Mouse (Mus musculus): ENCODE measurements at regions not wholly inside any gene's neighbourhood (a gene's known extent, or its start where the extent isn't known, plus 50 kb on each side); places are given as distances from the start of the nearest gene placed in this dataset.

DNA sequence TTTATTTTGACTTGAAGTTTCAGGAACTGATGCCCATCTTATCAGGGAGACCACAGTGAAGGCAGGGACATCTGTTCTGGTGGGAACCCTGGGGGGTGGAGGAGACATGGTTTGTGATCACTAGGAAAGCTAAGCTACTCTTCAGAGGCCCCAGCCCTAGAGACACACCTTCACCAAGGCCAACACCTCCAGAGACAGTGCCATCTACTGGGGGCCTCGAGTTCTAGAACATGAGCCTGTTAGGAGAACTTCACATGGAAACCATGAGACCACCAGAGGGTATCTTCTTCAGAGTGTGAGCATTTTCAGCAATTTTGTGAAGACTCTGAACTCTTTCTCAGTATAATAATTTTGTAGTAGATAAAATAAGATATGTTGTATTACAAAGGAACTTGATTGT, 204.5 kb upstream of the Ercc4 start:
- no peak for TF ChIP-seq MAX (IDR thresholded peaks at IDR 0.05; ENCODE audit: low read depth)
- no peak for TF ChIP-seq CEBPB (IDR thresholded peaks at IDR 0.05; ENCODE audit: insufficient read depth, poor library complexity, severe bottlenecking)
- TF ChIP-seq POLR2AphosphoS2 (IDR thresholded peaks at IDR 0.05; ENCODE audit: insufficient read length, low read depth) = no peak
- TF ChIP-seq POLR2A (IDR thresholded peaks at IDR 0.05; ENCODE audit: insufficient read length, low read depth) = no peak
- TF ChIP-seq USF1 (IDR thresholded peaks at IDR 0.05; ENCODE audit: low read depth) = no peak
- TF ChIP-seq MYOG (IDR thresholded peaks at IDR 0.05; ENCODE audit: control insufficient read depth in 1 of 3, insufficient read depth in 1 of 3, insufficient read length in 2 of 3, low read depth in 2 of 3) = no peak
- no peak for TF ChIP-seq E2F4 (IDR thresholded peaks at IDR 0.05; ENCODE audit: insufficient read depth)
- no peak for TF ChIP-seq TCF3 (IDR thresholded peaks at IDR 0.05; ENCODE audit: insufficient read length, low read depth)
- no peak for TF ChIP-seq REST (IDR thresholded peaks at IDR 0.05; ENCODE audit: insufficient read depth, insufficient read length)
- Histone ChIP-seq H3K79me2 (ENCODE audit: control insufficient read depth, insufficient read depth) (no peaks in the 10 kb centered on the region), H3K4me2 (ENCODE audit: low read depth) (no peak overlapping the region), H3K27me3 (ENCODE audit: control insufficient read depth, insufficient read depth, insufficient read length) (no peaks in the 10 kb centered on the region), H3K4me3 (no peak overlapping the region), H3K36me3 (ENCODE audit: control insufficient read depth, insufficient read depth) (no peaks in the 10 kb centered on the region), H3ac (ENCODE audit: control insufficient read depth, insufficient read length) (no peak overlapping the region)

DNA sequence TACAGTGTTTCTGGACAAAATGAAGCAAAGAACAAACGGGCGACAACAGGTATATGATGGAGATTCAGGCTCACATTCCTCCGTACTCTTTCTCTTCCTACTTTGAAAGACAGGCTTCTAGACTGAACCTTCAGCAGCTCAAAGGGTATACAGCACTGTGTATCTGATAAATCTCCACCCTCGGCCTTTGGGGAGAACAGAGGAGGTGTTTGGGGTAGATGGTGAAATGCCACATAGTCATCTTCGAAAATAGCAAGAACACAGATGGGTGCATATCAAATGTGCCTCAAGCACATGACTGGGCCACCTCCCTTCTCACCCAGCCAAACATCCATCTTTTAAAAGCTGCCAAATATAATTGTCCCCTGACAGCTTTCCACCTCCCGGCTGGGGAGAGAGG, 184.8 kb upstream of the Ercc4 start:
- TF ChIP-seq TCF12 (IDR thresholded peaks at IDR 0.05; ENCODE audit: insufficient read depth, poor library complexity, severe bottlenecking) (no peak), SRF (IDR thresholded peaks at IDR 0.05; ENCODE audit: control insufficient read depth, insufficient read length, low read depth) (no peak), REST (IDR thresholded peaks at IDR 0.05; ENCODE audit: insufficient read depth, insufficient read length) (no peak), MYOG (IDR thresholded peaks at IDR 0.05; ENCODE audit: control insufficient read depth in 1 of 3, insufficient read depth in 1 of 3, insufficient read length in 2 of 3, low read depth in 2 of 3) (no peak), MYOD1 (IDR thresholded peaks at IDR 0.05; ENCODE audit: control insufficient read depth in 1 of 3, insufficient read length in 2 of 3, low read depth in 2 of 3) (no peak), POLR2AphosphoS2 (IDR thresholded peaks at IDR 0.05; ENCODE audit: insufficient read length, low read depth) (no peak), E2F4 (IDR thresholded peaks at IDR 0.05; ENCODE audit: insufficient read depth) (no peak), USF1 (IDR thresholded peaks at IDR 0.05; ENCODE audit: low read depth) (no peak), CEBPB (IDR thresholded peaks at IDR 0.05; ENCODE audit: insufficient read depth, poor library complexity, severe bottlenecking) (no peak), MAX (IDR thresholded peaks at IDR 0.05; ENCODE audit: low read depth) (no peak), POLR2A (IDR thresholded peaks at IDR 0.05; ENCODE audit: insufficient read length, low read depth) (no peak), TCF3 (IDR thresholded peaks at IDR 0.05; ENCODE audit: insufficient read length, low read depth) (no peak)
- H3K4me2 ChIP-seq (ENCODE audit: low read depth) = no peak overlapping the region
- no peaks in the 10 kb centered on the region for H3K36me3 ChIP-seq (ENCODE audit: control insufficient read depth, insufficient read depth)
- H3ac ChIP-seq (ENCODE audit: control insufficient read depth, insufficient read length) = no peak overlapping the region
- H3K79me2 ChIP-seq (ENCODE audit: control insufficient read depth, insufficient read depth) = no peaks in the 10 kb centered on the region
- no peaks in the 10 kb centered on the region for H3K27me3 ChIP-seq (ENCODE audit: control insufficient read depth, insufficient read depth, insufficient read length)
- H3K4me3 ChIP-seq = no peak overlapping the region

DNA sequence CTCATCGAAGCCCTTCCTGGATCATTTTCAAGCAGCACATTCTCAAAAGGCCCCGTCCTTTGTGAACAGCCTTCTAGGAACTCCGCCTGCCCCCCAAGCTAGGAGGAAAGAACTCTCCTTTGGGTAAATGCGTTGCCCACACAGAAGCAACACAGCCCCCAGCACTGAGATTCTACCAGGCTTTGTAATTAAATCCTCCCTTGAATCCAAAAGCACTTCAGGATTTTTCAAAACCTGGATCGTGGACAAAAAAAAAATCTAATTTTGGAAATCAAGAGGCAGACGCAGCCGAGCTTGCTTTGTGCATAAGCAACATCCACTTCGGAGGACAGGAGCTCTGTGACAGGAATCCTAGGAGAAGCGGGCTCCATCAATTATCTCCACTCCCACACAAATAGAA, 183.6 kb upstream of the Ercc4 start:
- H3K4me3 ChIP-seq = no peak overlapping the region
- H3K79me2 ChIP-seq (ENCODE audit: control insufficient read depth, insufficient read depth) = no peaks in the 10 kb centered on the region
- no peaks in the 10 kb centered on the region for H3K27me3 ChIP-seq (ENCODE audit: control insufficient read depth, insufficient read depth, insufficient read length)
- TF ChIP-seq TCF12 (IDR thresholded peaks at IDR 0.05; ENCODE audit: insufficient read depth, poor library complexity, severe bottlenecking) (no peak), MAX (IDR thresholded peaks at IDR 0.05; ENCODE audit: low read depth) (no peak), TCF3 (IDR thresholded peaks at IDR 0.05; ENCODE audit: insufficient read length, low read depth) (no peak), USF1 (IDR thresholded peaks at IDR 0.05; ENCODE audit: low read depth) (no peak), CEBPB (IDR thresholded peaks at IDR 0.05; ENCODE audit: insufficient read depth, poor library complexity, severe bottlenecking) (no peak), MYOG (IDR thresholded peaks at IDR 0.05; ENCODE audit: control insufficient read depth in 1 of 3, insufficient read depth in 1 of 3, insufficient read length in 2 of 3, low read depth in 2 of 3) (no peak), SRF (IDR thresholded peaks at IDR 0.05; ENCODE audit: control insufficient read depth, insufficient read length, low read depth) (no peak), POLR2AphosphoS2 (IDR thresholded peaks at IDR 0.05; ENCODE audit: insufficient read length, low read depth) (no peak), POLR2A (IDR thresholded peaks at IDR 0.05; ENCODE audit: insufficient read length, low read depth) (no peak), E2F4 (IDR thresholded peaks at IDR 0.05; ENCODE audit: insufficient read depth) (no peak), REST (IDR thresholded peaks at IDR 0.05; ENCODE audit: insufficient read depth, insufficient read length) (no peak)
- H3K36me3 ChIP-seq (ENCODE audit: control insufficient read depth, insufficient read depth) = no peaks in the 10 kb centered on the region
- H3K4me2 ChIP-seq (ENCODE audit: low read depth) = no peak overlapping the region
- H3ac ChIP-seq (ENCODE audit: control insufficient read depth, insufficient read length) = no peak overlapping the region

DNA sequence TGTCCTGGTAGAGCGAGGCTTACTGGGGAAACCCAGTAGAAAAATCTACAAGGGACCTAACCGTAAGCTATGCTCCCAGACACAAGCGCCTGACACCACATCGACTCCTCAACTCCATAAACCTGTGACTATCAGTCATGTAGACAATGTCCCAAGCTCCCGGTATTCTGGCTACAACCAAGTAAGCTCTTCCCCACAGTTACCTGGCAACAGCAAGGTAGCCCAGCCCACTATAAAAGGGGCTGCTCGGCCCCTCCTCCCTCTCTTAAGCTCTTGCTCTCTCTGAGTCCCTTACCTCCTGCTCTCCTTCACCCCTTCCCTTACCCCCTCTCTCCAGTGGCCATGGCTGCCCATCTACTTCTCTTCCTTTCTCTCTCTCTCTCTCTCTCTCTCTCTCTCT, 178.4 kb upstream of the Ercc4 start:
- H3K27me3 ChIP-seq (ENCODE audit: control insufficient read depth, insufficient read depth, insufficient read length) = no peaks in the 10 kb centered on the region
- H3K79me2 ChIP-seq (ENCODE audit: control insufficient read depth, insufficient read depth) = no peaks in the 10 kb centered on the region
- H3ac ChIP-seq (ENCODE audit: control insufficient read depth, insufficient read length) = no peak overlapping the region
- no peaks in the 10 kb centered on the region for H3K36me3 ChIP-seq (ENCODE audit: control insufficient read depth, insufficient read depth)
- no peak overlapping the region for H3K4me2 ChIP-seq (ENCODE audit: low read depth)
- TF ChIP-seq MYOG (IDR thresholded peaks at IDR 0.05; ENCODE audit: control insufficient read depth in 1 of 3, insufficient read depth in 1 of 3, insufficient read length in 2 of 3, low read depth in 2 of 3) (no peak), MAX (IDR thresholded peaks at IDR 0.05; ENCODE audit: low read depth) (no peak), USF1 (IDR thresholded peaks at IDR 0.05; ENCODE audit: low read depth) (no peak), TCF3 (IDR thresholded peaks at IDR 0.05; ENCODE audit: insufficient read length, low read depth) (no peak), CEBPB (IDR thresholded peaks at IDR 0.05; ENCODE audit: insufficient read depth, poor library complexity, severe bottlenecking) (no peak), POLR2A (IDR thresholded peaks at IDR 0.05; ENCODE audit: insufficient read length, low read depth) (no peak), MYOD1 (IDR thresholded peaks at IDR 0.05; ENCODE audit: control insufficient read depth in 1 of 3, insufficient read length in 2 of 3, low read depth in 2 of 3) (no peak), REST (IDR thresholded peaks at IDR 0.05; ENCODE audit: insufficient read depth, insufficient read length) (no peak), SRF (IDR thresholded peaks at IDR 0.05; ENCODE audit: control insufficient read depth, insufficient read length, low read depth) (no peak), POLR2AphosphoS2 (IDR thresholded peaks at IDR 0.05; ENCODE audit: insufficient read length, low read depth) (no peak), TCF12 (IDR thresholded peaks at IDR 0.05; ENCODE audit: insufficient read depth, poor library complexity, severe bottlenecking) (no peak), E2F4 (IDR thresholded peaks at IDR 0.05; ENCODE audit: insufficient read depth) (no peak)
- H3K4me3 ChIP-seq = no peak overlapping the region

Measured in myocyte (in vitro differentiated cells).